Mouse (Mus musculus) ES-E14 (cell line): ENCODE results near the gene Gm21985.

ENCODE experiments used
- CHD2 ChIP-seq: IDR thresholded peaks from 2 replicates; pipeline ENCODE4 v1.6.1; 2014; ENCODE audit warnings: mild to moderate bottlenecking, low read depth, low read length, inconsistent platforms
- HCFC1 ChIP-seq: IDR thresholded peaks from 2 replicates; pipeline ENCODE4 v1.6.1; 2012; ENCODE audit warnings: low read length, inconsistent platforms, borderline replicate concordance; ENCODE audit not compliant: insufficient read depth
- MAFK ChIP-seq: IDR thresholded peaks from 2 replicates; pipeline ENCODE4 v1.6.1; 2014; ENCODE audit warnings: mild to moderate bottlenecking, low read depth, low read length, inconsistent platforms; ENCODE audit not compliant: insufficient read depth
- ZC3H11A ChIP-seq: IDR thresholded peaks from 2 replicates; pipeline ENCODE4 v1.6.1; 2012; ENCODE audit warnings: low read depth, mild to moderate bottlenecking, inconsistent platforms, low read length, borderline replicate concordance
- ZNF384 ChIP-seq: IDR thresholded peaks from 2 replicates; pipeline ENCODE4 v1.6.1; 2012; ENCODE audit warnings: low read depth, low read length, inconsistent platforms

DNA sequence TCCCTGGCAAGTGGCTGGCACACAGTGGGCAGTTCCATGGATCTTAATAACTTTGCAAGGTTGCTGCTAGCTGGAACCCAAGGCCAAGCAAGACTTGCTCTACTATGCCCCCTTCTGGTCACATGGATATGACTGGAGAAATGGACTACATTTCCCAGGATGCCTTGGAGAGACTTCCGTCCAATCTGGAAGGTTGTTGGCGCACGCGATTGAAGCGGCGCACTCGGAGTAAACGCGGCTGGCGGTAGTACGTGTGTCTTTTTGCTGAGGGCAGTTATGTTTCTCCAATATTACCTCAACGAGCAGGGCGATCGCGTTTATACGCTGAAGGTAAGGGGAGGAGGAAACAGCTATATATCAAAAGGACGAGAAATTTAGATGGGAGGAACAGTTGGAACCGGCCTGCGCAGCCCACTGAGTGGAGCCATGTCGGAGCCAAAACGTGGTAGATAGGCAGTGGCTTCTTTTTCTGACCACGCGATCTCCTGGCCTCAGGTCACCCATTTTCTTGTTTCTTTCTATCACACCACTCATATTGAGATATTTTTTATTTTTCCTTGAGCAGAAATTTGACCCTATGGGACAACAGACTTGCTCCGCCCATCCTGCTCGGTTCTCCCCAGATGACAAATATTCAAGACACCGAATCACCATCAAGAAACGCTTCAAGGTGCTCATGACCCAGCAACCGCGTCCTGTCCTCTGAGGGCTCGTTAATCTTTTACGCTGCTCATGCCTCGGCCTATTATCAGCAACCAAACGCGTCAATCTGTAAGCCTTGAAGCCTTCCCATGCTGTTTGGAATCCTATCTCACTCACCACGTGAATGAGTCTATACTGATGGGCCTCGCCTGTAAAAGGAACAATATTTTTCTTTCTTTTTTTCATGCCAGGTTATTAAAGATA lies 4.1 kb upstream of the Gm21985 start, which contains the start of gene Nop10:
- TF ChIP-seq CHD2 (0 out of 2 replicates have a peak, but pooled peaks have one; percentile 26), MAFK (no peak), ZC3H11A (no peak), HCFC1 (peak; percentile 99), ZNF384 (no peak)
